Mouse (Mus musculus): Measurements from ENCODE around the gene Aptx.
A peak's percentile ranks its signal among the peaks of the same experiment; 100 is the strongest.

The Aptx gene

GRCm38 (mm10) chr4:40702797-40703709, at the start of gene Aptx:
Gene Aptx (minus strand): TSS chr4:40703194.
- DNase-seq (ENCODE audit: low read depth, low spot score) = peak; percentile 91

GRCm38 (mm10) chr4:40735351-40735750, 32.4 kb upstream of the Aptx start:
- no peak for DNase-seq (ENCODE audit: low read depth, low spot score)

- DNase-seq (ENCODE audit: low read depth, low spot score) = no peak
Observed at GRCm38 (mm10) chr4:40731262-40731661, 28.3 kb upstream of the Aptx start.

- DNase-seq (ENCODE audit: low read depth, low spot score) = no peak
Observed at GRCm38 (mm10) chr4:40727247-40727646, 24.3 kb upstream of the Aptx start.

- DNase-seq (ENCODE audit: low read depth, low spot score) = no peak
Observed at GRCm38 (mm10) chr4:40725554-40725953, 22.6 kb upstream of the Aptx start.

GRCm38 (mm10) chr4:40725141-40725540, 22.1 kb upstream of the Aptx start:
- no peak for DNase-seq (ENCODE audit: low read depth, low spot score)

- DNase-seq (ENCODE audit: low read depth, low spot score) = peak; percentile 61
Observed at GRCm38 (mm10) chr4:40722687-40723460, 19.9 kb upstream of the Aptx start.

GRCm38 (mm10) chr4:40722011-40722666, 19.1 kb upstream of the Aptx start, which contains the start of gene Dnaja1:
Gene Dnaja1 (plus strand): TSS chr4:40722150.
- DNase-seq (ENCODE audit: low read depth, low spot score) = peak; percentile 92

GRCm38 (mm10) chr4:40720910-40721309, 17.9 kb upstream of the Aptx start:
- no peak for DNase-seq (ENCODE audit: low read depth, low spot score)

- DNase-seq (ENCODE audit: low read depth, low spot score) = no peak
Observed at GRCm38 (mm10) chr4:40717141-40717540, 14.1 kb upstream of the Aptx start.

GRCm38 (mm10) chr4:40703710-40704275, 799 bp upstream of the Aptx start:
- no peak for DNase-seq (ENCODE audit: low read depth, low spot score)

GRCm38 (mm10) chr4:40701796-40702195, 1.2 kb downstream of the Aptx start:
- no peak for DNase-seq (ENCODE audit: low read depth, low spot score)

GRCm38 (mm10) chr4:40700216-40700615, 2.8 kb downstream of the Aptx start:
- DNase-seq (ENCODE audit: low read depth, low spot score) = no peak

- no peak for DNase-seq (ENCODE audit: low read depth, low spot score)
Observed at GRCm38 (mm10) chr4:40697059-40697458, 5.9 kb downstream of the Aptx start.

- DNase-seq (ENCODE audit: low read depth, low spot score) = no peak
Observed at GRCm38 (mm10) chr4:40691100-40691499, 11.9 kb downstream of the Aptx start.

- no peak for DNase-seq (ENCODE audit: low read depth, low spot score)
Observed at GRCm38 (mm10) chr4:40683306-40683705, 19.7 kb downstream of the Aptx start.

GRCm38 (mm10) chr4:40682359-40682758, 20.6 kb downstream of the Aptx start:
- no peak for DNase-seq (ENCODE audit: low read depth, low spot score)

GRCm38 (mm10) chr4:40681908-40682307, 21.1 kb downstream of the Aptx start:
- peak; percentile 62 for DNase-seq (ENCODE audit: low read depth, low spot score)

- DNase-seq (ENCODE audit: low read depth, low spot score) = no peak
Observed at GRCm38 (mm10) chr4:40680250-40680860, 22.6 kb downstream of the Aptx start.

GRCm38 (mm10) chr4:40677132-40677531, 25.9 kb downstream of the Aptx start:
- DNase-seq (ENCODE audit: low read depth, low spot score) = peak; percentile 20

GRCm38 (mm10) chr4:40676338-40676737, 26.7 kb downstream of the Aptx start:
- DNase-seq (ENCODE audit: low read depth, low spot score) = no peak

Measured in retina, postnatal 7 days (tissue).